Mouse (Mus musculus): Measurements from ENCODE around the gene Shroom3. TPM values are rescaled to one million over a fixed set of nuclear protein-coding genes. Genes with fewer than 3 reads are reported as not detected.

Shroom3 gene
- polyA plus RNA-seq, 1 experiment from 2014 or later = 11.4 TPM

- H3K4me3 ChIP-seq = no peak overlapping the region
- no peaks in the 10 kb centered on the region for H3K27me3 ChIP-seq (ENCODE audit: insufficient read depth, poor library complexity, severe bottlenecking)
- DNase-seq (ENCODE audit: low spot score) = no peak
- H3K9me3 ChIP-seq = no peaks in the 10 kb centered on the region
- no peaks in the 10 kb centered on the region for H3K36me3 ChIP-seq
- WGBS = 37% methylated on average over 7 of the region's 7 CpGs
- H3K27ac ChIP-seq = peak overlapping the region; percentile 26; the same call in 1 of the 2 replicates
- H3K4me1 ChIP-seq = peaks cover 39% of the 10 kb centered on the region
Measured at GRCm38 (mm10) chr5:92804379-92804778, 121.1 kb downstream of the Shroom3 start.

GRCm38 (mm10) chr5:92808503-92809415 is 125.5 kb downstream of the Shroom3 start:
- H3K27me3 ChIP-seq (ENCODE audit: insufficient read depth, poor library complexity, severe bottlenecking) = no peaks in the 10 kb centered on the region
- peaks cover 73% of the 10 kb centered on the region for H3K4me1 ChIP-seq
- no peaks in the 10 kb centered on the region for H3K9me3 ChIP-seq
- WGBS = 7% methylated on average over 28 of the region's 28 CpGs
- H3K4me3 ChIP-seq = peak overlapping the region; percentile 57
- peaks cover 2% of the 10 kb centered on the region; the same call in 1 of the 2 replicates for H3K36me3 ChIP-seq
- DNase-seq (ENCODE audit: low spot score) = peak; percentile 91
- H3K27ac ChIP-seq = peak overlapping the region; percentile 76

GRCm38 (mm10) chr5:92809416-92809750 is 126.1 kb downstream of the Shroom3 start:
- peak overlapping the region; percentile 76 for H3K27ac ChIP-seq
- no peaks in the 10 kb centered on the region for H3K9me3 ChIP-seq
- peak overlapping the region; percentile 57 for H3K4me3 ChIP-seq
- peaks cover 4% of the 10 kb centered on the region; the same call in 1 of the 2 replicates for H3K36me3 ChIP-seq
- no peak for DNase-seq (ENCODE audit: low spot score)
- H3K27me3 ChIP-seq (ENCODE audit: insufficient read depth, poor library complexity, severe bottlenecking) = no peaks in the 10 kb centered on the region
- peaks cover 67% of the 10 kb centered on the region for H3K4me1 ChIP-seq
- whole genome bisulfite sequencing = 14% methylated on average over 13 of the region's 13 CpGs

- Histone ChIP-seq H3K9me3 (no peaks in the 10 kb centered on the region), H3K36me3 (peaks cover 4% of the 10 kb centered on the region; the same call in 1 of the 2 replicates), H3K4me1 (peaks cover 62% of the 10 kb centered on the region), H3K27me3 (ENCODE audit: insufficient read depth, poor library complexity, severe bottlenecking) (no peaks in the 10 kb centered on the region), H3K27ac (peak overlapping the region; percentile 77), H3K4me3 (peak overlapping the region; percentile 24; the same call in 1 of the 2 replicates)
- DNase-seq (ENCODE audit: low spot score) = no peak
- WGBS = 21% methylated on average over 9 of the region's 9 CpGs
Measured at GRCm38 (mm10) chr5:92810922-92811533, 127.8 kb downstream of the Shroom3 start.

- WGBS = 24% methylated on average over 7 of the region's 7 CpGs
- Histone ChIP-seq H3K27ac (peak overlapping the region; percentile 77), H3K4me1 (peaks cover 62% of the 10 kb centered on the region)
Measured at GRCm38 (mm10) chr5:92811761-92812160, 128.5 kb downstream of the Shroom3 start.

DNA sequence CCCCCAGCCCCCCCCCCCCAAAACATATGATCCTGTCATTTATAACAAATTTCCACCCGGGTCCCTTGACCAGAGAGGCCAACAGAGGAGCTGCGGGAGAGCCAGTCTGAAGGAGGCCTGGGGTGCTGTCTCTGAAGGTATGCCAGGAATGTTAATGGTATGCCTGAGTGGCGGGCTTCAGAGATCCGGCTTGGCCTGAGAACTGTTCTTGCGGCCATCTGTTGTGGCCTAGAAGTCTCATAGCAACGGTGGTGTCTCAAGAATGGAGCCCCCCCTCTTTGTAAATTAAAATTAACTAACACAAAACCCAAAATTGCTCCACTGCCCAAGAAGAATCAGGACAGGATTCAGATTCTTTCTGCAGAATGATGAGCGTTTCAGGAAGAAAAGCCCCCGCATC is 129.7 kb downstream of the Shroom3 start:
- peaks cover 55% of the 10 kb centered on the region for H3K4me1 ChIP-seq

More at GRCm38 (mm10) chr5:92811761-92812160, 128.5 kb downstream of the Shroom3 start:
- Histone ChIP-seq H3K4me3 (no peak overlapping the region), H3K36me3 (peaks cover 4% of the 10 kb centered on the region; the same call in 1 of the 2 replicates), H3K27me3 (ENCODE audit: insufficient read depth, poor library complexity, severe bottlenecking) (no peaks in the 10 kb centered on the region), H3K9me3 (no peaks in the 10 kb centered on the region)
- DNase-seq (ENCODE audit: low spot score) = no peak

GRCm38 (mm10) chr5:92813562-92813961 is 130.3 kb downstream of the Shroom3 start:
- DNase-seq (ENCODE audit: low spot score) = no peak
- Histone ChIP-seq H3K9me3 (no peaks in the 10 kb centered on the region), H3K27me3 (ENCODE audit: insufficient read depth, poor library complexity, severe bottlenecking) (no peaks in the 10 kb centered on the region), H3K36me3 (peaks cover 4% of the 10 kb centered on the region; the same call in 1 of the 2 replicates), H3K4me3 (no peak overlapping the region), H3K27ac (peak overlapping the region; percentile 59), H3K4me1 (peaks cover 49% of the 10 kb centered on the region)
- 80% methylated on average over 5 of the region's 5 CpGs for WGBS

More for the DNA sequence above, 129.7 kb downstream of the Shroom3 start:
- Histone ChIP-seq H3K9me3 (no peaks in the 10 kb centered on the region), H3K27ac (peak overlapping the region; percentile 77), H3K36me3 (peaks cover 4% of the 10 kb centered on the region; the same call in 1 of the 2 replicates), H3K27me3 (ENCODE audit: insufficient read depth, poor library complexity, severe bottlenecking) (no peaks in the 10 kb centered on the region), H3K4me3 (0 out of 2 replicates have a peak overlapping the region, but pooled peaks have one; percentile 18)
- peak; percentile 88 for DNase-seq (ENCODE audit: low spot score)
- 16% methylated on average over 8 of the region's 8 CpGs for WGBS

GRCm38 (mm10) chr5:92814621-92815020 is 131.4 kb downstream of the Shroom3 start:
- Histone ChIP-seq H3K4me1 (peaks cover 39% of the 10 kb centered on the region), H3K4me3 (no peak overlapping the region)
- WGBS = 76% methylated on average over 3 of the region's 3 CpGs

DNA sequence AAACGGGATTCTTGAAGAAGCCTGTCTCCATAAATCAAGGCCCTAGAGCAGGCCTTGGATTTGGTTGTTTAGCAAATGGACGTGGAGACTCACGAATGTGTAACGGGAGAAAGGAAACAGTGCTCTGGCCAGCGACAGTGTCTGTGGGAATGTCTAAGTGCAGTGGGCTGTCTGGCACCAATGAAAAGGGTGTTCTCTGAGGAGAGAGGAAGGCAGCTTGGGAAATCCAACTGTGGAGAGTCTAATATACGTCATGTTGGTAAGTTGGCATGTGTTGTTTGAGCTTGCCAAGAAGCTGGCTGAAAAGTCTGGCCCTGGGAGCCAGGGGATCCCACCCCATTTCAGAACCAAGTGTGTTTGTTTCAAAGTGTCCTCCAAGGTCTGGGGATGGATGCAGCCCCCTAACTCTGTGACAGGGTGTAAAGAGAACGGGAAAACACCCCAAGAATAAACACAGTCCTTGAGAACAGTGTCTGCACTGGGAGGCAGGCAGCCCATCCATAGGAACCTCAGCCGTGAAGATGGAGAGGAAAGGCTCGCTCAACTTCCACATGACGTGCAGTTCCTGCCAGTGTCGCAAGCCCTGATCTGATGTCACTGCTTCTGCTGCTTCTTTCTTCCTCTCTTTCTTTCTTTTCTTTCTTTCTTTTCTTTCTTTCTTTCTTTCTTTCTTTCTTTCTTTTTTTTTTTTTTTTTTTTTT is 134.0 kb downstream of the Shroom3 start:
- H3K36me3 ChIP-seq = peaks cover 4% of the 10 kb centered on the region; the same call in 1 of the 2 replicates
- H3K4me3 ChIP-seq = no peak overlapping the region
- no peaks in the 10 kb centered on the region for H3K27me3 ChIP-seq (ENCODE audit: insufficient read depth, poor library complexity, severe bottlenecking)
- H3K27ac ChIP-seq = no peak overlapping the region; the same call in 1 of the 2 replicates
- H3K9me3 ChIP-seq = no peaks in the 10 kb centered on the region
- no peak for DNase-seq (ENCODE audit: low spot score)
- peaks cover 29% of the 10 kb centered on the region for H3K4me1 ChIP-seq
- 81% methylated on average over 11 of the region's 11 CpGs for WGBS

More at GRCm38 (mm10) chr5:92814621-92815020, 131.4 kb downstream of the Shroom3 start:
- no peaks in the 10 kb centered on the region for H3K27me3 ChIP-seq (ENCODE audit: insufficient read depth, poor library complexity, severe bottlenecking)
- no peaks in the 10 kb centered on the region for H3K9me3 ChIP-seq
- H3K27ac ChIP-seq = no peak overlapping the region
- no peak for DNase-seq (ENCODE audit: low spot score)
- peaks cover 4% of the 10 kb centered on the region; the same call in 1 of the 2 replicates for H3K36me3 ChIP-seq

DNA sequence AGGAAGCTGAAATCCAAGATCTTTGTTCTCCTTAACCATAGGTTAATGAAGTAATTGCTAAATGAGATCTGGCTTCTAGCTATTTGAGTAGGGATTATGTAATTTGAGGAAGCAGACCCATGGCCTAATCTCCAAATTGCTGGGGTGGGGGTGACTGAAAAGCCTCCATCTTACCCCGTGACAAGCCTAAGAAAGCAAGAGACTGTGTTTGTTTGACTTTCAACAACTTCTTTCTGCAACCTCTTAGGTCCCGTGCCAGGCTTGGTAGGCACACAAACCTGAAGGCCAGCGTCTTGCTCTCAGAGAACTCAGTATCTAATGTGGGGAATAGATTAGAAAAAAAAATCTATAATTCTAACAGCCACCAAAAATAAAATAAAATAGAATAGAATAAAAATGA is 138.1 kb downstream of the Shroom3 start:
- WGBS = 56% methylated on average over 3 of the region's 3 CpGs
- no peak overlapping the region for H3K4me3 ChIP-seq
- H3K9me3 ChIP-seq = no peaks in the 10 kb centered on the region
- no peaks in the 10 kb centered on the region for H3K36me3 ChIP-seq
- H3K27ac ChIP-seq = no peak overlapping the region
- H3K27me3 ChIP-seq (ENCODE audit: insufficient read depth, poor library complexity, severe bottlenecking) = no peaks in the 10 kb centered on the region
- peaks cover 42% of the 10 kb centered on the region for H3K4me1 ChIP-seq
- DNase-seq (ENCODE audit: low spot score) = no peak

- Histone ChIP-seq H3K4me3 (no peak overlapping the region), H3K27me3 (ENCODE audit: insufficient read depth, poor library complexity, severe bottlenecking) (no peaks in the 10 kb centered on the region), H3K4me1 (peaks cover 43% of the 10 kb centered on the region), H3K27ac (peak overlapping the region; percentile 70; the same call in 1 of the 2 replicates), H3K9me3 (no peaks in the 10 kb centered on the region), H3K36me3 (no peaks in the 10 kb centered on the region)
- 66% methylated on average over 7 of the region's 7 CpGs for WGBS
- DNase-seq (ENCODE audit: low spot score) = no peak
Measured at GRCm38 (mm10) chr5:92823495-92823894, 140.3 kb downstream of the Shroom3 start.

- peak overlapping the region; percentile 70 for H3K27ac ChIP-seq
- no peak for DNase-seq (ENCODE audit: low spot score)
- 50% methylated on average over 10 of the region's 10 CpGs for WGBS
- no peaks in the 10 kb centered on the region for H3K27me3 ChIP-seq (ENCODE audit: insufficient read depth, poor library complexity, severe bottlenecking)
- no peaks in the 10 kb centered on the region for H3K9me3 ChIP-seq
- H3K4me1 ChIP-seq = peaks cover 43% of the 10 kb centered on the region
- H3K4me3 ChIP-seq = no peak overlapping the region
- no peaks in the 10 kb centered on the region for H3K36me3 ChIP-seq
Measured at GRCm38 (mm10) chr5:92824304-92825009, 141.2 kb downstream of the Shroom3 start.
